8 mouse cellular contexts compared by ENCODE assay signal in genomic region chr6:87913661-87914325, GRCm38 (mm10). TPM values are rescaled to one million over a fixed set of nuclear protein-coding genes. Genes with fewer than 3 reads are reported as not detected.
DNase-seq lines count a peak whose midpoint lies in the region; ATAC-seq lines count a peak whose summit lies in the region.

TSS of gene Hmces (plus strand) at chr6:87913935.

- peak within 1 kb of the TSS; percentile 90 for H3K4me2 ChIP-seq in hindbrain, embryonic 16.5 days (ENCODE audit: low read length)

- DNase-seq in cerebellum, postnatal 25 days: peak; percentile 86 to 90
- DNase-seq in gastrocnemius, adult 8-10 months (ENCODE audit: low spot score in 2 of 2): peak; percentile 17 to 28
- peak; percentile 20 to 85 for DNase-seq in left cerebral cortex, postnatal 10 days (ENCODE audit: extremely low spot score in 1 of 2, low spot score in 2 of 2)
- peak; percentile 50 for DNase-seq in right cerebral cortex, adult 2 months (ENCODE audit: low spot score in 2 of 2)
- DNase-seq in urinary bladder, postnatal 14 days (ENCODE audit: low spot score): peak; percentile 82

- no peaks in the 10 kb centered on the region for H3K27me3 ChIP-seq in hindbrain, embryonic 16.5 days (replicated peaks; ENCODE audit: control insufficient read depth, insufficient read depth, low read length)
- peaks cover 4% of the 10 kb centered on the region for H3K27me3 ChIP-seq in megakaryocyte, embryonic 14.5 days (replicated peaks)

- H3K36me3 ChIP-seq in hindbrain, embryonic 16.5 days (ENCODE audit: control insufficient read depth, insufficient read depth, low read length): peaks cover 31% of the 10 kb centered on the region
- H3K36me3 ChIP-seq in megakaryocyte, embryonic 14.5 days (replicated peaks; ENCODE audit: low read length): peaks cover 66% of the 10 kb centered on the region

- peaks cover 12% of the 10 kb centered on the region for H3K4me1 ChIP-seq in hindbrain, embryonic 16.5 days (ENCODE audit: control insufficient read depth, insufficient read depth, low read depth, low read length)
- H3K4me1 ChIP-seq in megakaryocyte, embryonic 14.5 days: peaks cover 38% of the 10 kb centered on the region

- H3K27ac ChIP-seq in hindbrain, embryonic 16.5 days (ENCODE audit: low read depth, low read length): peak within 1 kb of the TSS; percentile 86

- ATAC-seq in activated CD4-positive, CD25-positive, alpha-beta regulatory T cell, adult 4 months: peak; percentile 67
- peak; percentile 96 for ATAC-seq in hindbrain, embryonic 16.5 days

- intact Hi-C loops in left cerebral cortex, postnatal 10 days (cut with DNase I): loop anchor here (5.0 kb wide), 1 partner anchor 69 kb away; the partner anchor contains the start of gene H1fx

- WGBS in hindbrain, embryonic 16.5 days: under 1% methylated on average over 48 of the region's 62 CpGs

- no peaks in the 10 kb centered on the region for H3K9me3 ChIP-seq in hindbrain, embryonic 16.5 days (ENCODE audit: control insufficient read depth, low read length)
- no peaks in the 10 kb centered on the region for H3K9me3 ChIP-seq in megakaryocyte, embryonic 14.5 days

- H3K9ac ChIP-seq in hindbrain, embryonic 16.5 days (ENCODE audit: low read depth, low read length): peak within 1 kb of the TSS; percentile 93

- H3K4me3 ChIP-seq in hindbrain, embryonic 16.5 days (ENCODE audit: low read length): peak within 1 kb of the TSS; percentile 88
- H3K4me3 ChIP-seq in megakaryocyte, embryonic 14.5 days (replicated peaks): peak within 1 kb of the TSS; percentile 94

RNA-seq across cellular contexts. Expression of gene Hmces, which starts in this region (rescaled TPM):
- 10 to 100 TPM; 50.1 to 55.2 TPM for polyA plus RNA-seq in activated CD4-positive, CD25-positive, alpha-beta regulatory T cell, adult 4 months (2017; shearing (Covaris generic))
- total RNA-seq in gastrocnemius, adult 8-10 months (2022): 1 to 10 TPM; 3.6 to 6.9 (median 6.6) TPM
- 41.2 and 43.9 TPM in 2 replicates for polyA plus RNA-seq in hindbrain, embryonic 16.5 days (2015; fragmentation: Nextera tagmentation; extraction: Ambion mirVana)
- total RNA-seq in left cerebral cortex, postnatal 10 days (2021): 10 to 100 TPM; 25.8 to 27.3 TPM
- 1.5 TPM in 1 of 2 replicates, not detected in the other for polyA plus RNA-seq in megakaryocyte, embryonic 14.5 days (2012; ENCODE audit: insufficient read depth, low replicate concordance)

Comparison
In these comparisons a context has a peak if more than half of its experiments do, and no peak if none do; other contexts are left out.
1. Peak in every context shown above with its lines: DNase-seq, ATAC-seq, H3K4me3 ChIP-seq and H3K27ac ChIP-seq.
2. RNA of gene Hmces (polyA plus RNA-seq): 50.1 to 55.2 TPM in activated CD4-positive, CD25-positive, alpha-beta regulatory T cell, adult 4 months and 41.2 to 43.9 TPM in hindbrain, embryonic 16.5 days; 1.5 TPM in megakaryocyte, embryonic 14.5 days; every median in the first group is over 10 times any median in the second.
3. DNase-seq: peak in every context shown above with its lines; median percentile 88 in cerebellum, postnatal 25 days; 82 in urinary bladder, postnatal 14 days; 52 in left cerebral cortex, postnatal 10 days; 50 in right cerebral cortex, adult 2 months; 22 in gastrocnemius, adult 8-10 months.